In the genomic region with DNA sequence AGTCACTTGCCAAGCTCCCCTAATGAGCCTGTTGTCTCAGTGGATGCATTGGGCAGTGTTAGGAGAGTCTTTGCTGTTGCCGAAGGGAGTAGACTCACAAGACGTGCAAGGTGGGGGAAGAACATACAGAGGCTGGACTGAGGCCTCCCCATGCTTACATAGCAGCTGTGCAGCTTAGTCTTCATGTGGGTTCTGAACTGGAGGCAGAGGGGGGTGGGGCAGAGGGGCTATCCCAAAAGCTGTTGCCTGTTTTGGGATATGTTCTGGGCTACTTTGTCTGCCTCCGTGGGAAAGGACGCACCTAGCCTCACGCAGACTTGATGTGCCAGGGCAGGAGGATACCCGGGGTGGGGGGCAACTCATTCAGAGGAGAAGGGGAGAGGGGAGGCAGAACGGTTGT, we compare ENCODE assay signal across 23 mouse cellular contexts.
A peak's percentile ranks its signal among the peaks of the same experiment; 100 is the strongest.
DNase-seq lines count a peak whose midpoint lies in the region; ATAC-seq and TF ChIP-seq lines count a peak whose summit lies in the region.
"Had no signal": no experiment of that assay in that cellular context is flagged by ENCODE, and none has a peak within 500 bp of the region (broad histone marks: within the 10 kb centered on the region; RNA-seq: fewer than 3 reads in every experiment).

No protein-coding gene starts in this region.

- H3K4me3 ChIP-seq in thymus, adult 2 months (ENCODE audit: control insufficient read depth, insufficient read depth, low read length): peak overlapping the region; percentile 41
- no peak overlapping the region for H3K4me3 ChIP-seq in midbrain, embryonic 10.5 days
- H3K4me3 ChIP-seq: embryonic facial prominence, embryonic 10.5 days; embryonic facial prominence, embryonic 13.5 days; erythroblast, embryonic 14.5 days; forebrain, embryonic 12.5 days; forebrain, embryonic 15.5 days; heart, embryonic 13.5 days; hindbrain, embryonic 12.5 days; hindbrain, embryonic 15.5 days had no signal

- ATAC-seq in CD4-positive, CD25-positive, alpha-beta regulatory T cell, adult 4 months: no peak
- ATAC-seq: forebrain, embryonic 15.5 days had no signal

- H3K36me3 ChIP-seq in thymus, adult 2 months (ENCODE audit: control insufficient read depth, insufficient read depth, low read length): peaks cover 10% of the 10 kb centered on the region; the same call in 1 of the 2 replicates
- no peaks in the 10 kb centered on the region for H3K36me3 ChIP-seq in midbrain, embryonic 10.5 days
- H3K36me3 ChIP-seq: embryonic facial prominence, embryonic 10.5 days; embryonic facial prominence, embryonic 13.5 days; forebrain, embryonic 12.5 days; forebrain, embryonic 15.5 days; heart, embryonic 13.5 days; hindbrain, embryonic 12.5 days; hindbrain, embryonic 15.5 days had no signal

- H3K27ac ChIP-seq in thymus, adult 2 months (ENCODE audit: control insufficient read depth, insufficient read depth, low read length): peak overlapping the region; percentile 89
- H3K27ac ChIP-seq in midbrain, embryonic 10.5 days (replicated peaks): no peak overlapping the region
- H3K27ac ChIP-seq: embryonic facial prominence, embryonic 10.5 days; embryonic facial prominence, embryonic 13.5 days; forebrain, embryonic 12.5 days; forebrain, embryonic 15.5 days; heart, embryonic 13.5 days; hindbrain, embryonic 12.5 days; hindbrain, embryonic 15.5 days had no signal

- DNase-seq in CD4-positive, CD25-positive, alpha-beta regulatory T cell, adult 2 months (ENCODE audit: low read depth, low spot score): peak; percentile 16
- no peak for DNase-seq in thymus, adult 2 months
- DNase-seq in thymus, postnatal 25 days: no peak
- DNase-seq in induced T-regulatory cell, adult 2 months (ENCODE audit: low read depth): peak; percentile 18
- DNase-seq in midbrain, embryonic 10.5 days (ENCODE audit: low spot score): no peak
- DNase-seq: adrenal gland, adult 2 months; adrenal gland, postnatal 25 days; cerebellum, adult 11-12 months; cerebellum, adult 8-10 months; cerebellum, postnatal 10 days; cerebellum, postnatal 36 days; embryo, embryonic 11 days; gastrocnemius, postnatal 25 days; heart, adult 18-20 months had no signal

- peaks cover 67% of the 10 kb centered on the region for H3K4me1 ChIP-seq in thymus, adult 2 months (replicated peaks; ENCODE audit: control insufficient read depth, insufficient read depth, low read length)
- H3K4me1 ChIP-seq in midbrain, embryonic 10.5 days: no peaks in the 10 kb centered on the region
- H3K4me1 ChIP-seq: forebrain, embryonic 12.5 days; forebrain, embryonic 15.5 days; hindbrain, embryonic 12.5 days had no signal

- no peak for TF ChIP-seq CTCF in thymus, adult 2 months (IDR thresholded peaks at IDR 0.05; ENCODE audit: borderline replicate concordance, control insufficient read depth, extremely low read depth, insufficient read depth, low read length, poor library complexity)

- no peak for TF ChIP-seq POLR2A in thymus, adult 2 months (IDR thresholded peaks at IDR 0.05; ENCODE audit: control insufficient read depth, extremely low read depth, insufficient read depth, low read length, poor library complexity)

- H3K27me3 ChIP-seq in thymus, adult 2 months (ENCODE audit: control insufficient read depth, insufficient read depth, low read length): no peaks in the 10 kb centered on the region
- H3K27me3 ChIP-seq in midbrain, embryonic 10.5 days (ENCODE audit: low read depth, poor library complexity, severe bottlenecking): no peaks in the 10 kb centered on the region
- H3K27me3 ChIP-seq: embryonic facial prominence, embryonic 13.5 days; forebrain, embryonic 12.5 days; forebrain, embryonic 15.5 days; heart, embryonic 13.5 days; hindbrain, embryonic 12.5 days; hindbrain, embryonic 15.5 days had no signal

- 68% methylated on average over 7 of the region's 7 CpGs for WGBS in thymus, adult 2 months
- WGBS in midbrain, embryonic 10.5 days: 93% methylated on average over 7 of the region's 7 CpGs

- no peaks in the 10 kb centered on the region for H3K9me3 ChIP-seq in midbrain, embryonic 10.5 days (replicated peaks)
- H3K9me3 ChIP-seq: embryonic facial prominence, embryonic 10.5 days; embryonic facial prominence, embryonic 13.5 days; forebrain, embryonic 12.5 days; forebrain, embryonic 15.5 days; heart, embryonic 13.5 days; hindbrain, embryonic 12.5 days; hindbrain, embryonic 15.5 days had no signal

Comparison
In these comparisons a context has a peak if more than half of its experiments do, and no peak if none do; other contexts are left out.
1. DNase-seq: peak in CD4-positive, CD25-positive, alpha-beta regulatory T cell, adult 2 months (single experiment) and induced T-regulatory cell, adult 2 months (single experiment); none in thymus, adult 2 months (single experiment), thymus, postnatal 25 days (single experiment) and midbrain, embryonic 10.5 days (single experiment).